Mouse (Mus musculus): ENCODE data around the gene Nubp1.

DNA sequence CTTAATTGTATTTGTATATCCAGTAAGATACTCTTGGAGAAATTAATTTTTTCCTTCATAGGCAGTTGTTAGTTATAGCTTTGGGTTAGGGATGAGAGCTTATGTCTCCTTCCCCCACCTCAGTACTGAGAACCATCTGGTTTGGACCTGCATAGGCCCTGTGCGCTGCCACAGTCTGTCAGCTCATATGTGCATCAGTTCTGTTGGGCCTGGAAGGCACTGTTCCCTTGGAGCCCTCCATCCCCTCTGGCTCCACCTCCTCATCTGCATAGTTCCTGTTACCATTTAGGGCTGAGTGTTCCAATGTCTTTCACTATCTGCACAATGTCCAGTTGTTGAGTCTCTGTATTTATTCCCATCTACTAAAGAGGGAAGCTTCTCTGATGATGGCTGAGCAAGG lies 56.5 kb downstream of the Nubp1 start:
- TF ChIP-seq CTCF (IDR thresholded peaks at IDR 0.05 in 2 of 3, conservative IDR thresholded peaks at IDR 0.05 in 1 of 3; ENCODE audit: control insufficient read depth in 1 of 3, insufficient read depth in 1 of 3, low read depth in 2 of 3, low read length in 3 of 3, poor library complexity in 1 of 3, severe bottlenecking in 1 of 3) = no peak
- TF ChIP-seq POLR2AphosphoS2 (IDR thresholded peaks at IDR 0.05; ENCODE audit: low read length) = no peak

All from MEL (cell line).